Mouse (Mus musculus) kidney, adult 2 months (tissue): ENCODE measurements around the gene Scn5a.

Experiments
- CTCF ChIP-seq: fragments of 200-500 bp; conservative IDR thresholded peaks from 2 replicates; pipeline ENCODE4 v1.5.1; 2011; ENCODE audit warnings: low read depth, mild to moderate bottlenecking, control low read depth, low read length, moderate library complexity, mixed read lengths; ENCODE audit not compliant: insufficient read depth, insufficient read length
- POLR2A ChIP-seq: fragments of 200-500 bp; IDR thresholded peaks from one replicate; pipeline ENCODE4 v1.6.1; 2011; ENCODE audit warnings: low read depth, low read length, control low read depth

GRCm38 (mm10) chr9:119498247-119498607 is 80.6 kb downstream of the Scn5a start:
- TF ChIP-seq CTCF: no peak
- no peak for TF ChIP-seq POLR2A
